Mouse (Mus musculus): ENCODE measurements around the gene Lmcd1. TPM values are rescaled to one million over a fixed set of nuclear protein-coding genes. Genes with fewer than 3 reads are reported as not detected.

Lmcd1 gene
- total and polyA plus RNA-seq, 3 experiments, result 29.2 to 46.7 (median 37.5) TPM

GRCm38 (mm10) chr6:112333930-112334329 is 60.4 kb downstream of the Lmcd1 start:
- no peak overlapping the region for H3K27ac ChIP-seq

GRCm38 (mm10) chr6:112337667-112338066 is 64.1 kb downstream of the Lmcd1 start:
- H3K9ac ChIP-seq (ENCODE audit: low read depth, low read length), result no peak overlapping the region
- H3K79me2 ChIP-seq (replicated peaks; ENCODE audit: control insufficient read depth, insufficient read depth, low read length), result no peaks in the 10 kb centered on the region
- H3K27ac ChIP-seq, result no peak overlapping the region
- WGBS, result 84% methylated on average over 6 of the region's 6 CpGs
- H3K4me3 ChIP-seq, result no peak overlapping the region
- no peaks in the 10 kb centered on the region for H3K36me3 ChIP-seq (ENCODE audit: control insufficient read depth, insufficient read depth, low read length)
- intact Hi-C loops (cut with DNase I), result no loop called here
- H3K4me1 ChIP-seq (ENCODE audit: control insufficient read depth, insufficient read depth, low read length), result peaks cover 4% of the 10 kb centered on the region
- H3K27me3 ChIP-seq (ENCODE audit: control insufficient read depth, insufficient read depth, low read length), result no peaks in the 10 kb centered on the region
- DNase-seq, result no peak
- TF ChIP-seq CTCF (IDR thresholded peaks at IDR 0.05) (no peak), EP300 (IDR thresholded peaks at IDR 0.05; ENCODE audit: insufficient read depth, low read depth, low read length) (no peak), POLR2A (IDR thresholded peaks at IDR 0.05; ENCODE audit: insufficient read depth, low read depth, low read length) (no peak)

More at GRCm38 (mm10) chr6:112333930-112334329, 60.4 kb downstream of the Lmcd1 start:
- WGBS, result 59% methylated on average over 5 of the region's 5 CpGs
- Histone ChIP-seq H3K79me2 (replicated peaks; ENCODE audit: control insufficient read depth, insufficient read depth, low read length) (no peaks in the 10 kb centered on the region), H3K9ac (ENCODE audit: low read depth, low read length) (no peak overlapping the region), H3K27me3 (ENCODE audit: control insufficient read depth, insufficient read depth, low read length) (no peaks in the 10 kb centered on the region), H3K36me3 (ENCODE audit: control insufficient read depth, insufficient read depth, low read length) (peaks cover 7% of the 10 kb centered on the region), H3K4me1 (ENCODE audit: control insufficient read depth, insufficient read depth, low read length) (peaks cover 4% of the 10 kb centered on the region), H3K4me3 (no peak overlapping the region)
- intact Hi-C loops (cut with DNase I), result no loop called here
- no peak for DNase-seq
- no peak for TF ChIP-seq EP300 (IDR thresholded peaks at IDR 0.05; ENCODE audit: insufficient read depth, low read depth, low read length)
- no peak for TF ChIP-seq POLR2A (IDR thresholded peaks at IDR 0.05; ENCODE audit: insufficient read depth, low read depth, low read length)
- TF ChIP-seq CTCF (IDR thresholded peaks at IDR 0.05), result no peak

DNA sequence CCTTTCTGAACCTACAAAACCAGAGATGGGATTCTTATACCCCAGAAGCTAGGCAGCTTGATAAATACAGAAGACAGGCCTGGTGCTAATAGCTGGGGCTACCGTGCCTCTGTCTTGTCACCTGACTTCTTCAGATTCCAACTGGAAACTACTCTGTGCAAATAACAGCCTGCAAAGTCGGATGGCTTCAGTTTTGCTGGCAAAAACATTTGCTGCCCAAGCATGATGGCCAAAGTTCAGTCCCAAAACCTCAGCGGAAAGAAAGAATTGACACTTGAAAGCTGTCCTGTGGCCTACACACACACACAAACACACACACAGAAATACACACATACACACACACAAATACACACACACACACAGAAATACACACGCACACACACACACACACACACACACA is 65.5 kb downstream of the Lmcd1 start:
- Histone ChIP-seq H3K9ac (ENCODE audit: low read depth, low read length) (no peak overlapping the region), H3K27me3 (ENCODE audit: control insufficient read depth, insufficient read depth, low read length) (no peaks in the 10 kb centered on the region), H3K79me2 (replicated peaks; ENCODE audit: control insufficient read depth, insufficient read depth, low read length) (no peaks in the 10 kb centered on the region), H3K4me1 (ENCODE audit: control insufficient read depth, insufficient read depth, low read length) (peaks cover 2% of the 10 kb centered on the region), H3K27ac (no peak overlapping the region), H3K36me3 (ENCODE audit: control insufficient read depth, insufficient read depth, low read length) (no peaks in the 10 kb centered on the region), H3K4me3 (no peak overlapping the region)
- DNase-seq, result no peak
- intact Hi-C loops (cut with DNase I), result no loop called here
- TF ChIP-seq POLR2A (IDR thresholded peaks at IDR 0.05; ENCODE audit: insufficient read depth, low read depth, low read length) (no peak), EP300 (IDR thresholded peaks at IDR 0.05; ENCODE audit: insufficient read depth, low read depth, low read length) (no peak), CTCF (IDR thresholded peaks at IDR 0.05) (no peak)
- 84% methylated on average over 4 of the region's 4 CpGs for WGBS

- WGBS, result 89% methylated on average over 4 of the region's 4 CpGs
- no peak for DNase-seq
- H3K4me1 ChIP-seq (ENCODE audit: control insufficient read depth, insufficient read depth, low read length), result peaks cover under 1% of the 10 kb centered on the region; the same call in 1 of the 2 replicates
- intact Hi-C loops (cut with DNase I), result no loop called here
- no peak overlapping the region for H3K9ac ChIP-seq (ENCODE audit: low read depth, low read length)
- TF ChIP-seq POLR2A (IDR thresholded peaks at IDR 0.05; ENCODE audit: insufficient read depth, low read depth, low read length) (no peak), CTCF (IDR thresholded peaks at IDR 0.05) (no peak), EP300 (IDR thresholded peaks at IDR 0.05; ENCODE audit: insufficient read depth, low read depth, low read length) (no peak)
- no peak overlapping the region for H3K4me3 ChIP-seq
- no peaks in the 10 kb centered on the region for H3K79me2 ChIP-seq (replicated peaks; ENCODE audit: control insufficient read depth, insufficient read depth, low read length)
- no peak overlapping the region for H3K27ac ChIP-seq
- H3K36me3 ChIP-seq (ENCODE audit: control insufficient read depth, insufficient read depth, low read length), result no peaks in the 10 kb centered on the region
- H3K27me3 ChIP-seq (ENCODE audit: control insufficient read depth, insufficient read depth, low read length), result no peaks in the 10 kb centered on the region
Observed at GRCm38 (mm10) chr6:112350452-112350851, 76.9 kb downstream of the Lmcd1 start.

- no peaks in the 10 kb centered on the region for H3K79me2 ChIP-seq (replicated peaks; ENCODE audit: control insufficient read depth, insufficient read depth, low read length)
- intact Hi-C loops (cut with DNase I), result no loop called here
- TF ChIP-seq EP300 (IDR thresholded peaks at IDR 0.05; ENCODE audit: insufficient read depth, low read depth, low read length) (no peak), CTCF (IDR thresholded peaks at IDR 0.05) (no peak), POLR2A (IDR thresholded peaks at IDR 0.05; ENCODE audit: insufficient read depth, low read depth, low read length) (no peak)
- DNase-seq, result no peak
- H3K36me3 ChIP-seq (ENCODE audit: control insufficient read depth, insufficient read depth, low read length), result no peaks in the 10 kb centered on the region
- H3K9ac ChIP-seq (ENCODE audit: low read depth, low read length), result no peak overlapping the region
- H3K27ac ChIP-seq, result no peak overlapping the region
- H3K4me1 ChIP-seq (ENCODE audit: control insufficient read depth, insufficient read depth, low read length), result peaks cover 4% of the 10 kb centered on the region; the same call in 1 of the 2 replicates
- no peak overlapping the region for H3K4me3 ChIP-seq
- no peaks in the 10 kb centered on the region for H3K27me3 ChIP-seq (ENCODE audit: control insufficient read depth, insufficient read depth, low read length)
- WGBS, result 66% methylated on average over 1 of the region's 1 CpGs
Observed at GRCm38 (mm10) chr6:112359341-112359740, 85.8 kb downstream of the Lmcd1 start.

DNA sequence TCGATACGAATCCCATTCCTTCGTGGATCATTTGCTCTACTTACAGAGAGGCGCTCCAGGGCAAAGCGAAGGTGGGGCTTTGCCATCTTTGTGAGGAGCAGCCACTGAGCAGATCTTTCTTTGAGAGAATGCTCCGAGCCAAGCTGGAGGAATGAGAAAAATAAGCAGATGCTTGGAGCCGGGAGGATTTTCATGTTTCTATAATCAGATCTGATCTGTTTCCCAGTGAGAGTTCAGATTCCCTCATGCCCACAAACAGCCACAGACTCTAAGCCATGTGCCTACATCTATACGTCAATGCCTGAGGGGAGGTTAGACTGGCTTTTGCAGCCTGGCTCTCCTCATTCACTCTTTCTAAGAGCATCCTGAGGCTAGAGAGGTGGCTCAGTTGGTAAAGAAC is 87.1 kb downstream of the Lmcd1 start:
- TF ChIP-seq EP300 (IDR thresholded peaks at IDR 0.05; ENCODE audit: insufficient read depth, low read depth, low read length) (no peak), CTCF (IDR thresholded peaks at IDR 0.05) (no peak), POLR2A (IDR thresholded peaks at IDR 0.05; ENCODE audit: insufficient read depth, low read depth, low read length) (no peak)
- Histone ChIP-seq H3K4me1 (ENCODE audit: control insufficient read depth, insufficient read depth, low read length) (0 out of 2 replicates have a peak, but pooled peaks cover 2% of the 10 kb centered on the region), H3K27me3 (ENCODE audit: control insufficient read depth, insufficient read depth, low read length) (no peaks in the 10 kb centered on the region), H3K27ac (no peak overlapping the region), H3K36me3 (ENCODE audit: control insufficient read depth, insufficient read depth, low read length) (no peaks in the 10 kb centered on the region), H3K79me2 (replicated peaks; ENCODE audit: control insufficient read depth, insufficient read depth, low read length) (no peaks in the 10 kb centered on the region), H3K4me3 (no peak overlapping the region), H3K9ac (ENCODE audit: low read depth, low read length) (no peak overlapping the region)
- intact Hi-C loops (cut with DNase I), result loop anchor here (5.0 kb wide), 2 partner anchors 58 to 88 kb away; partner anchors contain the start of gene Lmcd1
- no peak for DNase-seq
- WGBS, result 89% methylated on average over 8 of the region's 8 CpGs

Measured in heart, adult 2 months (tissue).